Mouse (Mus musculus): ENCODE results near the gene Maoa. TPM values are rescaled to one million over a fixed set of nuclear protein-coding genes. Genes with fewer than 3 reads are reported as not detected.
A peak's percentile ranks its signal among the peaks of the same experiment; 100 is the strongest.

Maoa gene
- polyA plus RNA-seq (2016; fragmentation: Nextera tagmentation; extraction: Ambion mirVana): 15.1 and 16.4 TPM in 2 replicates

DNA sequence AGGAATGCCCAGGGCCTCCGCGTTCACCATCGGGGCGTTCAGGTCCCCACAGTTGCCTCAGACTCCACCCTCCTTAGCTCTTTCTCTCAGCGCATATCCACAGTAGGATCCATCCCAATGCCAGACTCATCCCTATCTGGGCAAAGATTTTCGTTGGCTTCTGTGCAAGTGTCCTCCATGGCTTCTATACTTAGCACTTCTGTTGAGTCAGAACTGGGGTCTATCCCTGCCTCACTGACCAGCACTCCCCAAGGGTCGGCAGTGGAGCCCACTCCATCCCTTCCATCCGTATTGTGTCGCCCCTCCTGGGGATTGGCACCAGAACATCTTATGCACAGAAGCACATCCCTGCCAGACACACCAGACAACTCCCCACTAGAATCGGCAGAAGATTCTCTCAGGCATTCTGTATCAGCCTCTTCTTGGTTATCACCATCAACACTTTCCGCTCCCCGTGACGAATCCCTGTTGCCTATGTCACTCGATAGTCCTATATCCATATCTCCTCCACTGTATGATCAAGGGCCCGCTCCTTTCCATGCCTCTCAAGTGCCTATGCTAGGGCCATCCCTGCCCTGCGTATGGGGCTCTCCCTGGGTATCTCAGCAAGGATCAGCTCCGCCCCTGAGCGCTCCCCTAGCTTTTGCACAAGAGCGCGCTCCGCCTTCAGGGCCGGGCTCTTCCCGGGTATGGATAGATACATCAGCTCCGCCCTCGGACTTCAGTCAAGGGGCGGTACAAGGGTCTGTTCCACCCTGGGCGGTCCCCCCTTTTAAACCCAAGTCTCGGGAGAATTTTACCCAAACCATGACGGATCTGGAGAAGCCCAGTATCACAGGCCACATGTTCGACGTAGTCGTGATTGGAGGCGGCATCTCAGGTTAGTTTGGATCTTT, at the start of gene Maoa:
TSS of gene Maoa (plus strand) at position 665 of the 896 bp plus-strand sequence.
- Histone ChIP-seq H3K4me1 (no peaks in the 10 kb centered on the region), H3K27me3 (replicated peaks; ENCODE audit: low read depth, poor library complexity, severe bottlenecking) (no peaks in the 10 kb centered on the region), H3K36me3 (replicated peaks) (no peaks in the 10 kb centered on the region), H3K27ac (replicated peaks) (peak within 1 kb of the TSS; percentile 88), H3K9me3 (no peaks in the 10 kb centered on the region), H3K4me3 (peak within 1 kb of the TSS; percentile 61)
- 17% methylated on average over 33 of the region's 33 CpGs for WGBS
- peak; percentile 83 for DNase-seq (ENCODE audit: low spot score)

DNA sequence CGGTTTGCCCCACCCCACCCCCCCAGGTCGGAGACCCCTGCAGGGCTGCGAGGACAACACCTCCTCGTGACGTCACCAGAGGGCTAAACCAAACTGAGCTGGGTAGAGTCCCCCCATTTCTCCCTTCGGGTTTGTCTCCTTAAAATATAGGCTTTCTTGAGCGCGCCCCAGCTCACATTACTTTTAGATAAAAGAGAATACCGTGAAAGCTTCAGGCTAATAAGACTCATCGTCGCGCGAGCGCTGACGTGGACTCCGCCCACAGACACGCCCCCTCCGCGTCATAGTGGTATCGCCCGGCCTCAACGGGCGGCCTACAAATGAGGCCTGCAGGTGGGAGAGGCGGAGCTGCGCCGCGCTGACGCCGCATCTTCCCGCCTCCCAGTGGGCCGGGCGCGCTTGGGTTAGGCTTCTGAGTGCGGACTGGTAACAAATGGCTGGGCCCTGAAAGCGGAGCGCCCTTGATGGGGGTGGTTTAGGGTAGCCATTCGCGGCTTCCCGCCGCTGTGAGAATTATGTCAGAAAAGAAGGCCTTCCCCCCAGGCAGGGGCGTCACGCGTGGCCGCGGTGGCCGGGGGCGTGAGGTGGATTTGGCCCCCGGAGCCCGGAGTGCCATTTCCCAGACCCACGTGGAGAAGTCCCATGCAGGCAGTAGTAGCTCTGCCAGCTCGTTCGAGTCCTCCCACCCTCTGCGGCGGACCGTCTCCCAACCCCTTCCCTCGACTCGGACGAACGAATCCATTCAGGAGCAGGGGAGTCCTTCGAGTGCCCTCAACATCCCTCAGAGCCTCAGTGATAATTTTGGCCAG, 1.1 kb upstream of the Maoa start:
- peak; percentile 87 for DNase-seq (ENCODE audit: low spot score)
- Histone ChIP-seq H3K4me1 (no peaks in the 10 kb centered on the region), H3K36me3 (replicated peaks) (no peaks in the 10 kb centered on the region), H3K9me3 (no peaks in the 10 kb centered on the region), H3K4me3 (peak overlapping the region; percentile 61), H3K27ac (replicated peaks) (peak overlapping the region; percentile 88), H3K27me3 (replicated peaks; ENCODE audit: low read depth, poor library complexity, severe bottlenecking) (no peaks in the 10 kb centered on the region)
- 11% methylated on average over 60 of the region's 60 CpGs for WGBS

DNA sequence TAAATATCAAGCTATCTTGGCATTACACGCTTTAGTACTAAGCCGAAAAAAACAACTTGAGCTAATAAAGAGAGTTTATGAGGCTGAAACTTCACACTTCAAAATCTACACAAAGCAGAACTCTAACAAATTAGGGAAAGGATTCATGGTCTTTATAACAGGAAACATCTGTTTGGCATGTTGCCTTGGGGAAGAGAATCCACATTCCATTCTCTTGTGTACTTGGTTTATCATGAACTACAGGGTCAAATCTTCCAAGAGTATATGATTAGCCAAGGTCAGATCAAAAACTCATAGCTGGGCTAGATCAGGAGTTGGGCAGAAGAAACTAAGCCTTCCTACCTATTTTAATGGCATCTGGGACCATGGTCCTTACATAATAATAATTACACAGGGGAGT, 37.0 kb downstream of the Maoa start:
- Histone ChIP-seq H3K4me1 (no peaks in the 10 kb centered on the region), H3K27ac (replicated peaks) (no peak overlapping the region), H3K27me3 (replicated peaks; ENCODE audit: low read depth, poor library complexity, severe bottlenecking) (no peaks in the 10 kb centered on the region), H3K36me3 (replicated peaks) (no peaks in the 10 kb centered on the region), H3K9me3 (no peaks in the 10 kb centered on the region), H3K4me3 (no peak overlapping the region)
- DNase-seq (ENCODE audit: low spot score): no peak
- 77% methylated on average over 2 of the region's 2 CpGs for WGBS

GRCm38 (mm10) chrX:16706094-16706493, 86.6 kb downstream of the Maoa start:
- no peaks in the 10 kb centered on the region for H3K36me3 ChIP-seq (replicated peaks)
- no peaks in the 10 kb centered on the region for H3K4me1 ChIP-seq
- no peaks in the 10 kb centered on the region for H3K27me3 ChIP-seq (replicated peaks; ENCODE audit: low read depth, poor library complexity, severe bottlenecking)
- H3K27ac ChIP-seq (replicated peaks): no peak overlapping the region
- DNase-seq (ENCODE audit: low spot score): no peak
- no peak overlapping the region for H3K4me3 ChIP-seq
- 78% methylated on average over 1 of the region's 1 CpGs for WGBS
- no peaks in the 10 kb centered on the region for H3K9me3 ChIP-seq

GRCm38 (mm10) chrX:16714033-16714432, 94.5 kb downstream of the Maoa start:
- Histone ChIP-seq H3K27me3 (replicated peaks; ENCODE audit: low read depth, poor library complexity, severe bottlenecking) (no peaks in the 10 kb centered on the region), H3K9me3 (no peaks in the 10 kb centered on the region), H3K27ac (replicated peaks) (no peak overlapping the region), H3K36me3 (replicated peaks) (no peaks in the 10 kb centered on the region), H3K4me3 (no peak overlapping the region), H3K4me1 (no peaks in the 10 kb centered on the region)
- 76% methylated on average over 1 of the region's 1 CpGs for WGBS
- DNase-seq (ENCODE audit: low spot score): no peak

Other genes starting within 250 kb of the Maoa start
- gene Cypt1, start 96.8 kb upstream of the Maoa start, polyA plus RNA-seq (2016; fragmentation: Nextera tagmentation; extraction: Ambion mirVana): not detected in 2 replicates
- gene Maob, start 197.7 kb downstream of the Maoa start, polyA plus RNA-seq (2016; fragmentation: Nextera tagmentation; extraction: Ambion mirVana): 7.2 and 10.0 TPM in 2 replicates